Mouse (Mus musculus) ES-E14 (cell line): ENCODE results near the gene Nrbp1.

Source experiments
- HCFC1 ChIP-seq: IDR thresholded peaks from 2 replicates; pipeline ENCODE4 v1.6.1; 2012; ENCODE audit warnings: low read length, inconsistent platforms, borderline replicate concordance; ENCODE audit not compliant: insufficient read depth
- ZNF384 ChIP-seq: IDR thresholded peaks from 2 replicates; pipeline ENCODE4 v1.6.1; 2012; ENCODE audit warnings: low read depth, low read length, inconsistent platforms

- TF ChIP-seq ZNF384: no peak
- no peak for TF ChIP-seq HCFC1
Measured at GRCm38 (mm10) chr5:31201042-31201741, 39.5 kb upstream of the Nrbp1 start.
